Mouse (Mus musculus) thymus, adult 2 months (tissue): Measurements from ENCODE around the gene Scarb2. TPM values are rescaled to one million over a fixed set of nuclear protein-coding genes. Genes with fewer than 3 reads are reported as not detected.

Source experiments
- DNase-seq: peaks from one replicate; pipeline ENCODE4 v3.0.0; 2021
- H3K27ac ChIP-seq: fragments of 200-500 bp; 2 replicates; pipeline ENCODE4 v1.5.1; 2012; ENCODE audit warnings: low read length, control low read depth; ENCODE audit not compliant: control insufficient read depth, insufficient read depth
- H3K27me3 ChIP-seq: fragments of 200-500 bp; 2 replicates; pipeline ENCODE4 v1.6.1; 2012; ENCODE audit warnings: mild to moderate bottlenecking, low read length, moderate library complexity, mixed read lengths; ENCODE audit not compliant: control insufficient read depth, insufficient read depth
- H3K36me3 ChIP-seq: fragments of 200-500 bp; 2 replicates; pipeline ENCODE4 v1.6.1; 2012; ENCODE audit warnings: mild to moderate bottlenecking, low read length, moderate library complexity; ENCODE audit not compliant: control insufficient read depth, insufficient read depth
- H3K4me1 ChIP-seq: fragments of 200-500 bp; replicated peaks from 2 replicates; pipeline ENCODE4 v1.6.1; 2012; ENCODE audit warnings: low read length; ENCODE audit not compliant: control insufficient read depth, insufficient read depth
- H3K4me3 ChIP-seq: fragments of 200-500 bp; 2 replicates; pipeline ENCODE4 v1.5.1; 2012; ENCODE audit warnings: mild to moderate bottlenecking, low read length, control low read depth, moderate library complexity; ENCODE audit not compliant: control insufficient read depth, insufficient read depth
- CTCF ChIP-seq: fragments of 200-500 bp; IDR thresholded peaks from 2 replicates; pipeline ENCODE4 v1.5.1; 2012; ENCODE audit warnings: mild to moderate bottlenecking, control low read depth, low read length, moderate library complexity, borderline replicate concordance; ENCODE audit not compliant: control insufficient read depth, poor library complexity, insufficient read depth; ENCODE audit errors: extremely low read depth
- POLR2A ChIP-seq: fragments of 200-500 bp; IDR thresholded peaks from 2 replicates; pipeline ENCODE4 v1.6.1; 2012; ENCODE audit warnings: mild to moderate bottlenecking, low read length, control low read depth, moderate library complexity; ENCODE audit not compliant: control insufficient read depth, poor library complexity, insufficient read depth; ENCODE audit errors: extremely low read depth
- WGBS: fragments of 180-500 bp; shearing (Covaris S2); methylation state at CpG from one replicate; pipeline ENCODE4 v1.1.7; 2018; 5-methylcytosine and 5-hydroxymethylcytosine counted together
- polyA plus RNA-seq: library from polyadenylated mRNA; depleted of rRNA; stranded (reverse); fragments of >200 nt; gene quantifications from 2 replicates; pipeline ENCODE4 v1.2.3, GENCODE M21; 2012

The Scarb2 gene
- polyA plus RNA-seq, 1 experiment = 40.2 TPM

GRCm38 (mm10) chr5:92452876-92453275 lies 53.8 kb downstream of the Scarb2 start:
- 99% methylated on average over 5 of the region's 5 CpGs for WGBS

GRCm38 (mm10) chr5:92446736-92447135 lies 59.9 kb downstream of the Scarb2 start:
- Histone ChIP-seq H3K27ac (no peak overlapping the region), H3K4me3 (no peak overlapping the region), H3K27me3 (no peaks in the 10 kb centered on the region), H3K36me3 (peaks cover 66% of the 10 kb centered on the region), H3K4me1 (no peaks in the 10 kb centered on the region)
- no peak for TF ChIP-seq POLR2A
- TF ChIP-seq CTCF = no peak
- WGBS = 97% methylated on average over 5 of the region's 5 CpGs
- DNase-seq = no peak

More at GRCm38 (mm10) chr5:92452876-92453275, 53.8 kb downstream of the Scarb2 start:
- Histone ChIP-seq H3K4me1 (no peaks in the 10 kb centered on the region), H3K27ac (no peak overlapping the region), H3K27me3 (no peaks in the 10 kb centered on the region), H3K36me3 (peaks cover 74% of the 10 kb centered on the region), H3K4me3 (no peak overlapping the region)
- no peak for DNase-seq
- TF ChIP-seq POLR2A = no peak
- TF ChIP-seq CTCF = no peak

- H3K27ac ChIP-seq = no peak overlapping the region
- 97% methylated on average over 2 of the region's 2 CpGs for WGBS
- no peak overlapping the region for H3K4me3 ChIP-seq
- no peak for DNase-seq
- H3K36me3 ChIP-seq = peaks cover 50% of the 10 kb centered on the region
- H3K27me3 ChIP-seq = no peaks in the 10 kb centered on the region
- H3K4me1 ChIP-seq = no peaks in the 10 kb centered on the region
- TF ChIP-seq CTCF = no peak
- TF ChIP-seq POLR2A = no peak
These were observed 61.6 kb downstream of the Scarb2 start for GRCm38 (mm10) chr5:92445016-92445415.

- no peak for DNase-seq
- H3K4me1 ChIP-seq = no peaks in the 10 kb centered on the region
- H3K27ac ChIP-seq = no peak overlapping the region
- TF ChIP-seq POLR2A (no peak), CTCF (no peak)
- H3K36me3 ChIP-seq = peaks cover 29% of the 10 kb centered on the region
- 95% methylated on average over 7 of the region's 7 CpGs for WGBS
- H3K27me3 ChIP-seq = no peaks in the 10 kb centered on the region
- no peak overlapping the region for H3K4me3 ChIP-seq
These were observed 63.7 kb downstream of the Scarb2 start for GRCm38 (mm10) chr5:92442914-92443313.

- H3K27me3 ChIP-seq = no peaks in the 10 kb centered on the region
- peaks cover 17% of the 10 kb centered on the region; the same call in 1 of the 2 replicates for H3K36me3 ChIP-seq
- WGBS = 91% methylated on average over 5 of the region's 5 CpGs
- no peak for TF ChIP-seq CTCF
- no peak for TF ChIP-seq POLR2A
- no peaks in the 10 kb centered on the region for H3K4me1 ChIP-seq
- no peak overlapping the region for H3K4me3 ChIP-seq
- no peak overlapping the region for H3K27ac ChIP-seq
- no peak for DNase-seq
These were observed 65.1 kb downstream of the Scarb2 start for GRCm38 (mm10) chr5:92441494-92441893.

- H3K27me3 ChIP-seq = no peaks in the 10 kb centered on the region
These were observed 68.1 kb downstream of the Scarb2 start for GRCm38 (mm10) chr5:92438540-92438939.

GRCm38 (mm10) chr5:92435025-92435584 lies 71.5 kb downstream of the Scarb2 start, which contains the start of gene Nup54:
Nup54 (minus strand) TSS chr5:92435219.
- no peak within 1 kb of the TSS for H3K27ac ChIP-seq
- peaks cover 5% of the 10 kb centered on the region; the same call in 1 of the 2 replicates for H3K4me1 ChIP-seq
- H3K27me3 ChIP-seq = no peaks in the 10 kb centered on the region
- peaks cover 5% of the 10 kb centered on the region; the same call in 1 of the 2 replicates for H3K36me3 ChIP-seq
- WGBS = under 1% methylated on average over 34 of the region's 34 CpGs
- peak within 1 kb of the TSS; percentile 69 for H3K4me3 ChIP-seq
- peak; percentile 91 for DNase-seq
- TF ChIP-seq CTCF = no peak
- TF ChIP-seq POLR2A = peak; percentile 55; the same call in 1 of the 2 replicates

More at GRCm38 (mm10) chr5:92438540-92438939, 68.1 kb downstream of the Scarb2 start:
- H3K27ac ChIP-seq = no peak overlapping the region
- peaks cover 1% of the 10 kb centered on the region; the same call in 1 of the 2 replicates for H3K36me3 ChIP-seq
- no peak for TF ChIP-seq POLR2A
- TF ChIP-seq CTCF = no peak
- no peak overlapping the region for H3K4me3 ChIP-seq
- WGBS = 97% methylated on average over 8 of the region's 8 CpGs
- H3K4me1 ChIP-seq = peaks cover 5% of the 10 kb centered on the region; the same call in 1 of the 2 replicates
- no peak for DNase-seq
